Mouse (Mus musculus): Measurements from ENCODE around the gene Dus2.

The Dus2 gene

DNA sequence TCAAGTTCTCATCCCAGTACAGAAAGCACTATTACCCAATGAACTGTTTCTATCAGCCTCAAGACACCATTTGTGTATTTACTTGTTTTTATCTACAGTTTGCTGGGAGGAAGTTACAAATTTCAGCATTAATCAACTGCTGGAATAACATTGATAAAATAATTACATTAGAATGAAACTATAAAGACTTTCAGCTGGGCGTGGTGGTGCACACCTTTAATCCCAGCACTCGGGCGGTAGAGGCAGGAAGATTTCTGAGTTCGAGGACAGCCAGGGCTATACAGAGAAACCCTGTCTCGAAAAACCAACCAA is 84.7 kb downstream of the Dus2 start:
- no peak for DNase-seq (ENCODE audit: low spot score)

DNA sequence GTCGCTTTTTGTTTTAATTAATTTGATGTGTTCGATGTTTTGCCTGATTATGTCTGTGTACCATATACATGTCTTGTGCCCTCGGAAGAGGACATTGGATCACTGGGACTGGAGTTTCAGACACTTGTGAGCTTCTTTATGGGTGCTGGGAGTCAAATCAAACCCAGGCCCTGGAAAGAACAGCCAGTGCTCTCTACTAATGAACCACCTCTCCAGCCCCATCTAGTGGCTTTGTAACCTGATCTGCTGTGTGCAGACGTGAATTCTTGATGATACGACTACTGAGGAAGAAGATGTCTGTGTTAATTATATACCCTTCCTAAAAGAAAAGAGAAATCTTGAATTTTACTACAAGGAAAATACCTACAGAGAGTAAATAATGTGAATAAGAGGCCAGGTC is 85.5 kb downstream of the Dus2 start:
- peak; percentile 56 for DNase-seq (ENCODE audit: low spot score)

DNA sequence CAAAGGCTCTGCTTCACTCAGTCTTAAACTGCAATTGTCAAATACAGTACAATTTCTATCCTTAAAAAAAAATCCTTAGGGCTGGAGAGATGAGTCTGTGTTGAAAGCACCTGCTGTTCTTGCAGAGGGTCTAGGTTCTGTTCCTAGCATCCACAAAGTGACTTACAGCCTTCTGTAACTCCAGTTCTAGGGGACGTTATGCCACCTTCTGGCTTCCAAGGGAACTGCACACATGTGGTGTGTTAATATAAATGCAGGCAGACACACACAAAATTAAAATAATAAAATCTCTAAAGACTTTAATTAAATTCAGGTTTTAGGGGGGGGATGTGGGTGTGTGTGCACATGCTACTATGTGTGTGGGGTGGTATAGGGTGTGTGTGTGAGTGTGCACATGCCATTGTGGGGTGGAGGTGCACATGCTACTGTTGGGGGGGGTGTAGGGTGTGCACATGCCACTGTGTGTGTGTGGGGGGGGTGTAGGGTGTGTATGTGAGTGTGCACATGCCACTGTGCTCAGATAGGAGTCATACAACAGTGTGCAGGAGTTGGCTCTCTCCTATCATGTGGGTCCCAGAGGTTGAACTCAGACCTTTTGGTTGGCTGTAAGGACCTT is 86.4 kb downstream of the Dus2 start:
- no peak for DNase-seq (ENCODE audit: low spot score)

DNA sequence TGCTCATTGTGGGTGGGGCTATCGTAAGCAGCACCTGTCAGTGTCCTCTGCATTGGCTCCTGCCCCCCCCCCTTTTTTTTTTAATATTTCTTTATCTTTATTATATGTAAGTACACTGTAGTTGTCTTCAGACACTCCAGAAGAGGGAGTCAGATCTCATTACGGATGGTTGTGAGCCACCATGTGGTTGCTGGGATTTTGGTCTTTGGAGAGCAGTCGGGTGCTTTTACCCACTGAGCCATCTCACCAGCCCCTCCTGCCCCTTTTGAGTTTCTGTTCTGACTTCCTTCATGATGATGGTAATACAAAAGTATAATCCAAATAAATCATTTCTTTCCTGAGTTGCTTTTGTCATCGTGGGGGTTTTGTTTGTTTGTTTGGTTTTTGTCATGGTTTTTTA is 111.2 kb downstream of the Dus2 start:
- no peak for DNase-seq (ENCODE audit: low spot score)
